In the genomic region with DNA sequence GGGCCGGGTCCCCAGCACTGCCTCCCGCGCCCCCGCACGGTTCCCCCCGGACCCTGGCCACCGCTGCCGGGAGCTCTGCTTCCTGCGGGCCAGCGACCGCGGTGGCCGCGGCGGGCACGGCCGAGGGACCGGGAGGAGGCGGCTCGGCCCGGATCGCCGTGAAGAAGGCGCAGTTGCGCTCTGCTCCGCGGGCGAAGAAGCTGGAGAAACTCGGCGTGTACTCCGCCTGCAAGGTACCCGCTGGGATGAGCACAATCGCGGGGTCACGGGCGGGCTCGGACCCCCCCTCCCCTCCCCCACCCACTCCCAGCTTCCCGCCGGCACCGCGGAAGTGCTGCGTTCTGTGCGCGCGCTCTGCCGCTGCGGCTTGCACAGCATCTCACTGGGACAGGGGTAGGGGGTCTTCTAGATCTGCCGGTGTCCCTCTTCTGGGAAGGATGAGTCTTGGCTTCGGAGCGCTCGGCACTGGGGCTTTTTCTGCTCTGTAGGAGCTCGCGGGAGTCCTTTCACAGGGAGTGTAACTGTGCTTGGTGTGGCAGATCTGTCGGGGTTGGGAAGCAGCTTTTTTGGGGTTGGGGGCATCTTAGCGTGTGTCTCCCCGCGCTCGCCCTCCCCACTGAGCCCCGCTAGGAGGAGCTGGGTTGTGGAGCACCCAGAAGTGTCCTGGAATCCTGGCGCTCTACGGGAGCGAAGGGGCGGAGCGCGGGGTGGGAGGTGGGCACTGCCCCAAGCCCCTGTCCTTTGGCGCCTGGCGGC, we compare ENCODE assay signal across 8 mouse cellular contexts. TPM values are rescaled to one million over a fixed set of nuclear protein-coding genes. Genes with fewer than 3 reads are reported as not detected.
DNase-seq lines count a peak whose midpoint lies in the region; ATAC-seq and TF ChIP-seq lines count a peak whose summit lies in the region.

No protein-coding gene starts in this region.

- TF ChIP-seq POLR2A in cortical plate, adult 2 months (IDR thresholded peaks at IDR 0.05; ENCODE audit: extremely low read depth, insufficient read depth, low read length), result no peak

- H3K36me3 ChIP-seq in liver, embryonic 11.5 days (ENCODE audit: control insufficient read depth, insufficient read depth, low read length), result no peaks in the 10 kb centered on the region
- no peaks in the 10 kb centered on the region for H3K36me3 ChIP-seq in stomach, embryonic 15.5 days

- peak overlapping the region; percentile 100 for H3K4me2 ChIP-seq in liver, embryonic 11.5 days
- peak overlapping the region; percentile 94 for H3K4me2 ChIP-seq in stomach, embryonic 15.5 days

- peak; percentile 35 for ATAC-seq in liver, embryonic 11.5 days (replicated peaks; ENCODE audit: low FRiP score)
- peak; percentile 49 for ATAC-seq in stomach, embryonic 15.5 days (ENCODE audit: insufficient read depth, low FRiP score, low read depth)

- H3K4me3 ChIP-seq in cortical plate, adult 2 months (ENCODE audit: insufficient read depth, low read length), result peak overlapping the region; percentile 84
- H3K4me3 ChIP-seq in liver, embryonic 11.5 days (ENCODE audit: low read depth, low read length), result peak overlapping the region; percentile 94
- H3K4me3 ChIP-seq in stomach, embryonic 15.5 days (replicated peaks), result peak overlapping the region; percentile 88

- H3K27me3 ChIP-seq in liver, embryonic 11.5 days (replicated peaks; ENCODE audit: control insufficient read depth, insufficient read depth, low read length), result no peaks in the 10 kb centered on the region
- no peaks in the 10 kb centered on the region for H3K27me3 ChIP-seq in stomach, embryonic 15.5 days (replicated peaks)

- peak overlapping the region; percentile 90 for H3K27ac ChIP-seq in cortical plate, adult 2 months (ENCODE audit: insufficient read depth, low read length)
- peak overlapping the region; percentile 80 for H3K27ac ChIP-seq in liver, embryonic 11.5 days (ENCODE audit: low read depth, low read length)
- H3K27ac ChIP-seq in stomach, embryonic 15.5 days, result peak overlapping the region; percentile 93

- peak; percentile 15 for DNase-seq in layer of hippocampus, adult 11-12 months (ENCODE audit: low spot score)
- DNase-seq in layer of hippocampus, adult 9-10 months (ENCODE audit: low spot score), result no peak
- peak; percentile 27 to 59 for DNase-seq in gastrocnemius, postnatal 4 days (ENCODE audit: low spot score in 2 of 2)
- DNase-seq in kidney, adult 11 months, result peak; percentile 36
- peak; percentile 78 for DNase-seq in liver, embryonic 11.5 days (ENCODE audit: low spot score)
- DNase-seq in naive thymus-derived CD4-positive, alpha-beta T cell, adult 2 months (ENCODE audit: low read depth), result peak; percentile 62

- peak overlapping the region; percentile 75 for H3K9ac ChIP-seq in liver, embryonic 11.5 days (ENCODE audit: low read depth, low read length)
- H3K9ac ChIP-seq in stomach, embryonic 15.5 days, result peak overlapping the region; percentile 73

- under 1% methylated on average over 62 of the region's 67 CpGs for WGBS in liver, embryonic 11.5 days
- under 1% methylated on average over 64 of the region's 67 CpGs for WGBS in stomach, embryonic 15.5 days

- TF ChIP-seq CTCF in cortical plate, adult 2 months (IDR thresholded peaks at IDR 0.05; ENCODE audit: extremely low read depth, insufficient read depth, low read length), result no peak

- no peaks in the 10 kb centered on the region; the same call in 1 of the 2 replicates for H3K4me1 ChIP-seq in cortical plate, adult 2 months (ENCODE audit: control insufficient read depth, insufficient read depth, low read length)
- H3K4me1 ChIP-seq in liver, embryonic 11.5 days (replicated peaks; ENCODE audit: control insufficient read depth, insufficient read depth, low read length), result peaks cover 19% of the 10 kb centered on the region
- peaks cover 15% of the 10 kb centered on the region; the same call in 1 of the 2 replicates for H3K4me1 ChIP-seq in stomach, embryonic 15.5 days

- H3K9me3 ChIP-seq in liver, embryonic 11.5 days (ENCODE audit: control insufficient read depth, low read length), result no peaks in the 10 kb centered on the region
- no peaks in the 10 kb centered on the region for H3K9me3 ChIP-seq in stomach, embryonic 15.5 days

RNA-seq across cellular contexts. Expression of a gene that starts 0.9 kb away (rescaled TPM):
- polyA plus RNA-seq in cortical plate, adult 2 months (2012; rRNA removed), result 11.0 and 12.2 TPM in 2 replicates
- total RNA-seq in gastrocnemius, postnatal 4 days (2021), result 10 to 100 TPM; 31.8 to 38.8 TPM
- polyA plus RNA-seq in liver, embryonic 11.5 days (2014; fragmentation: Nextera tagmentation; extraction: Ambion mirVana), result 7.3 and 8.7 TPM in 2 replicates
- polyA plus RNA-seq in stomach, embryonic 15.5 days (2015; fragmentation: Nextera tagmentation; extraction: Ambion mirVana), result 4.1 and 5.3 TPM in 2 replicates

RNA-seq across cellular contexts. Expression of a gene that starts 28.3 kb away (rescaled TPM):
- 0.04 TPM in 1 of 2 replicates, not detected in the other for polyA plus RNA-seq in cortical plate, adult 2 months (2012; rRNA removed)
- total RNA-seq in gastrocnemius, postnatal 4 days (2021), result not detected
- 0.12 and 0.38 TPM in 2 replicates for polyA plus RNA-seq in liver, embryonic 11.5 days (2014; fragmentation: Nextera tagmentation; extraction: Ambion mirVana)
- 0.27 and 0.42 TPM in 2 replicates for polyA plus RNA-seq in stomach, embryonic 15.5 days (2015; fragmentation: Nextera tagmentation; extraction: Ambion mirVana)
